Mouse (Mus musculus) MN1 (cell line): ENCODE results near the gene Fam210b.

ENCODE experiments used
- DNase-seq: peaks from one replicate; pipeline ENCODE4 v3.0.0-alpha.2; 2016; ENCODE audit warnings: low spot score

Fam210b gene

GRCm38 (mm10) chr2:172404239-172404638 is 58.9 kb downstream of the Fam210b start:
- no peak for DNase-seq

GRCm38 (mm10) chr2:172405011-172405410 is 59.6 kb downstream of the Fam210b start:
- DNase-seq: no peak
